Mouse (Mus musculus) hindbrain, embryonic 11.5 days (tissue): ENCODE data around the gene Xpa. TPM values are rescaled to one million over a fixed set of nuclear protein-coding genes. Genes with fewer than 3 reads are reported as not detected.
A peak's percentile ranks its signal among the peaks of the same experiment; 100 is the strongest.
"Not testable (repeated sequence)": the region's sequence is repeated elsewhere in the genome, so short reads cannot be mapped to it uniquely, and the experiment has no call there.

Source experiments
- ATAC-seq: fragments of 200-750 bp; cut with Nextera tagmentation; 2 replicates; pipeline ENCODE4 v1.8.0; 2017; ENCODE audit warnings: mild to moderate bottlenecking, moderate TSS enrichment, moderate library complexity; ENCODE audit not compliant: low FRiP score
- DNase-seq: peaks from one replicate; pipeline ENCODE4 v3.0.0-alpha.2; 2015; ENCODE audit warnings: low spot score
- H3K27ac ChIP-seq: fragments of 300-500 bp; sonication (generic); 2 replicates; pipeline ENCODE4 v1.5.1; 2014; ENCODE audit warnings: mild to moderate bottlenecking, low read depth, low read length
- H3K27me3 ChIP-seq: fragments of 300-500 bp; sonication (generic); 2 replicates; pipeline ENCODE4 v1.6.1; 2014; ENCODE audit warnings: mild to moderate bottlenecking, low read length, moderate library complexity, mixed read lengths; ENCODE audit not compliant: control insufficient read depth, insufficient read depth
- H3K36me3 ChIP-seq: fragments of 300-500 bp; sonication (generic); 2 replicates; pipeline ENCODE4 v1.6.1; 2014; ENCODE audit warnings: mild to moderate bottlenecking, low read length, moderate library complexity, mixed read lengths; ENCODE audit not compliant: control insufficient read depth, insufficient read depth
- H3K4me1 ChIP-seq: fragments of 300-500 bp; sonication (generic); replicated peaks from 2 replicates; pipeline ENCODE4 v1.6.1; 2014; ENCODE audit warnings: low read length, mixed read lengths; ENCODE audit not compliant: control insufficient read depth, insufficient read depth
- H3K4me2 ChIP-seq: fragments of 300-500 bp; sonication (generic); replicated peaks from 2 replicates; pipeline ENCODE4 v1.6.1; 2014; ENCODE audit warnings: mild to moderate bottlenecking, low read depth, low read length
- H3K4me3 ChIP-seq: fragments of 300-500 bp; sonication (generic); 2 replicates; pipeline ENCODE4 v1.5.1; 2014; ENCODE audit warnings: low read depth, low read length
- H3K9ac ChIP-seq: fragments of 300-500 bp; sonication (generic); 2 replicates; pipeline ENCODE4 v1.6.1; 2014; ENCODE audit warnings: low read depth, low read length
- H3K9me3 ChIP-seq: fragments of 300-500 bp; sonication (generic); 2 replicates; pipeline ENCODE4 v1.6.1; 2016; ENCODE audit warnings: low read length; ENCODE audit not compliant: control insufficient read depth
- WGBS: fragments of 180-500 bp; shearing (Covaris S2); extraction: QIAGEN DNeasy Blood & Tissue Kit; methylation state at CpG from one replicate; pipeline ENCODE4 v1.1.7; 2014; 5-methylcytosine and 5-hydroxymethylcytosine counted together
- polyA plus RNA-seq: library from polyadenylated mRNA; unstranded; fragments of >200 nt; fragmentation: Nextera tagmentation; extraction: Ambion mirVana; gene quantifications from 2 replicates; pipeline ENCODE4 v1.2.1, GENCODE M21; 2014

The Xpa gene
- polyA plus RNA-seq, 1 experiment from 2014 or later: 29.7 TPM

- 49% methylated on average over 6 of the region's 6 CpGs for WGBS
- peak overlapping the region; percentile 78 for H3K4me2 ChIP-seq
- H3K4me3 ChIP-seq: peak overlapping the region; percentile 93
- peak overlapping the region; percentile 96; the same call in 1 of the 2 replicates for H3K9ac ChIP-seq
- H3K36me3 ChIP-seq: no peaks in the 10 kb centered on the region
- no peak for DNase-seq
- no peaks in the 10 kb centered on the region for H3K4me1 ChIP-seq
- peak; percentile 33; the same call in 1 of the 2 replicates for ATAC-seq
- no peak overlapping the region for H3K27ac ChIP-seq
- no peaks in the 10 kb centered on the region for H3K27me3 ChIP-seq
- no peaks in the 10 kb centered on the region for H3K9me3 ChIP-seq
These were observed 402 bp upstream of the Xpa start for GRCm38 (mm10) chr4:46196513-46196912.

GRCm38 (mm10) chr4:46192011-46192410 is 4.1 kb downstream of the Xpa start:
- not testable (repeated sequence) for H3K27me3 ChIP-seq, H3K4me1 ChIP-seq, H3K4me2 ChIP-seq, H3K9ac ChIP-seq, ATAC-seq, DNase-seq, H3K36me3 ChIP-seq, H3K4me3 ChIP-seq, H3K9me3 ChIP-seq, H3K27ac ChIP-seq

- no peak overlapping the region for H3K4me3 ChIP-seq
- H3K4me2 ChIP-seq: no peak overlapping the region
- H3K36me3 ChIP-seq: peaks cover 9% of the 10 kb centered on the region; the same call in 1 of the 2 replicates
- ATAC-seq: no peak
- WGBS: 86% methylated on average over 3 of the region's 3 CpGs
- H3K9me3 ChIP-seq: no peaks in the 10 kb centered on the region
- H3K27me3 ChIP-seq: no peaks in the 10 kb centered on the region
- H3K27ac ChIP-seq: no peak overlapping the region
- no peak overlapping the region for H3K9ac ChIP-seq
- H3K4me1 ChIP-seq: no peaks in the 10 kb centered on the region
- no peak for DNase-seq
These were observed 9.6 kb downstream of the Xpa start for GRCm38 (mm10) chr4:46186466-46186865.

- ATAC-seq: no peak
These were observed 10.2 kb downstream of the Xpa start for GRCm38 (mm10) chr4:46185890-46186289.

GRCm38 (mm10) chr4:46185423-46185822 is 10.7 kb downstream of the Xpa start:
- no peaks in the 10 kb centered on the region for H3K9me3 ChIP-seq
- H3K4me2 ChIP-seq: no peak overlapping the region
- H3K4me3 ChIP-seq: no peak overlapping the region
- no peaks in the 10 kb centered on the region for H3K4me1 ChIP-seq
- peaks cover 9% of the 10 kb centered on the region; the same call in 1 of the 2 replicates for H3K36me3 ChIP-seq
- WGBS: 82% methylated on average over 8 of the region's 8 CpGs
- no peaks in the 10 kb centered on the region for H3K27me3 ChIP-seq
- DNase-seq (no peak), ATAC-seq (no peak)
- no peak overlapping the region for H3K27ac ChIP-seq
- H3K9ac ChIP-seq: no peak overlapping the region

More at GRCm38 (mm10) chr4:46185890-46186289, 10.2 kb downstream of the Xpa start:
- WGBS: 87% methylated on average over 9 of the region's 9 CpGs
- Histone ChIP-seq H3K4me3 (no peak overlapping the region), H3K9ac (no peak overlapping the region), H3K9me3 (no peaks in the 10 kb centered on the region), H3K27ac (no peak overlapping the region), H3K27me3 (no peaks in the 10 kb centered on the region), H3K4me2 (no peak overlapping the region), H3K36me3 (peaks cover 9% of the 10 kb centered on the region; the same call in 1 of the 2 replicates), H3K4me1 (no peaks in the 10 kb centered on the region)
- no peak for DNase-seq

GRCm38 (mm10) chr4:46182181-46182580 is 13.9 kb downstream of the Xpa start:
- no peak overlapping the region for H3K4me3 ChIP-seq
- ATAC-seq (no peak), DNase-seq (no peak)
- H3K9me3 ChIP-seq: no peaks in the 10 kb centered on the region
- no peaks in the 10 kb centered on the region for H3K27me3 ChIP-seq
- WGBS: 84% methylated on average over 7 of the region's 7 CpGs
- no peak overlapping the region for H3K27ac ChIP-seq
- no peak overlapping the region for H3K9ac ChIP-seq
- no peaks in the 10 kb centered on the region for H3K4me1 ChIP-seq
- no peak overlapping the region for H3K4me2 ChIP-seq
- H3K36me3 ChIP-seq: peaks cover 11% of the 10 kb centered on the region; the same call in 1 of the 2 replicates

- Histone ChIP-seq H3K9me3 (no peaks in the 10 kb centered on the region), H3K27me3 (no peaks in the 10 kb centered on the region), H3K27ac (no peak overlapping the region), H3K36me3 (peaks cover 11% of the 10 kb centered on the region; the same call in 1 of the 2 replicates), H3K9ac (no peak overlapping the region), H3K4me3 (no peak overlapping the region), H3K4me1 (no peaks in the 10 kb centered on the region), H3K4me2 (no peak overlapping the region)
- no peak for ATAC-seq
- 72% methylated on average over 6 of the region's 6 CpGs for WGBS
- DNase-seq: no peak
These were observed 14.9 kb downstream of the Xpa start for GRCm38 (mm10) chr4:46181168-46181567.

GRCm38 (mm10) chr4:46177496-46177895 is 18.6 kb downstream of the Xpa start:
- H3K27me3 ChIP-seq: no peaks in the 10 kb centered on the region
- 85% methylated on average over 7 of the region's 7 CpGs for WGBS
- H3K4me1 ChIP-seq: no peaks in the 10 kb centered on the region
- no peak overlapping the region for H3K4me2 ChIP-seq
- no peak for DNase-seq
- no peaks in the 10 kb centered on the region for H3K9me3 ChIP-seq
- no peak overlapping the region for H3K4me3 ChIP-seq
- no peak for ATAC-seq
- no peak overlapping the region for H3K27ac ChIP-seq
- H3K9ac ChIP-seq: no peak overlapping the region
- H3K36me3 ChIP-seq: peaks cover 18% of the 10 kb centered on the region

- H3K36me3 ChIP-seq: peaks cover 14% of the 10 kb centered on the region
These were observed 19.1 kb downstream of the Xpa start for GRCm38 (mm10) chr4:46177018-46177417.

More at GRCm38 (mm10) chr4:46177018-46177417, 19.1 kb downstream of the Xpa start:
- no peak for ATAC-seq
- no peak overlapping the region for H3K27ac ChIP-seq
- no peak overlapping the region for H3K4me3 ChIP-seq
- no peak for DNase-seq
- H3K9me3 ChIP-seq: no peaks in the 10 kb centered on the region
- no peak overlapping the region for H3K4me2 ChIP-seq
- no peaks in the 10 kb centered on the region for H3K4me1 ChIP-seq
- no peaks in the 10 kb centered on the region for H3K27me3 ChIP-seq
- 90% methylated on average over 5 of the region's 5 CpGs for WGBS
- no peak overlapping the region for H3K9ac ChIP-seq
